Mouse (Mus musculus): ENCODE results near the gene Fkbp11. TPM values are rescaled to one million over a fixed set of nuclear protein-coding genes. Genes with fewer than 3 reads are reported as not detected.
A peak's percentile ranks its signal among the peaks of the same experiment; 100 is the strongest.

Gene Fkbp11
- total RNA-seq, 1 experiment: 105 TPM

GRCm38 (mm10) chr15:98683746-98684145 lies 44.3 kb downstream of the Fkbp11 start:
- peaks cover 0 to 4% of the 10 kb centered on the region in 2 experiments; a peak in 1 of 4 replicates for H3K4me1 ChIP-seq (ENCODE audit: control insufficient read depth in 2 of 2, insufficient read depth in 2 of 2, low read length in 2 of 2, poor library complexity in 1 of 2)
- no peak overlapping the region for H3K9ac ChIP-seq (ENCODE audit: insufficient read depth, low read depth, low read length, poor library complexity, severe bottlenecking)
- H3K4me3 ChIP-seq (ENCODE audit: insufficient read depth in 1 of 2, low read depth in 1 of 2, low read length in 2 of 2, poor library complexity in 1 of 2, severe bottlenecking in 1 of 2): no peak overlapping the region
- no peaks in the 10 kb centered on the region for H3K36me3 ChIP-seq (ENCODE audit: control insufficient read depth, insufficient read depth, low read length, poor library complexity, severe bottlenecking)
- DNase-seq (ENCODE audit: low read depth, low spot score): no peak
- no peak overlapping the region for H3K27ac ChIP-seq (ENCODE audit: insufficient read depth, low read depth, low read length, poor library complexity, severe bottlenecking)
- H3K9me3 ChIP-seq (ENCODE audit: control insufficient read depth, insufficient read depth, low read depth, low read length): no peaks in the 10 kb centered on the region
- in situ Hi-C loops (cut with MboI; ENCODE audit: low sequenced_read_pairs in 2 of 2, unreplicated experiment in 2 of 2): no loop called here
- TF ChIP-seq ZNF384 (IDR thresholded peaks at IDR 0.05; ENCODE audit: low read depth, low read length): no peak
- TF ChIP-seq MAFK (IDR thresholded peaks at IDR 0.05; ENCODE audit: insufficient read depth, low read depth, low read length): no peak
- TF ChIP-seq ZC3H11A (IDR thresholded peaks at IDR 0.05; ENCODE audit: borderline replicate concordance, low read depth, low read length): no peak
- no peak for TF ChIP-seq CHD2 (IDR thresholded peaks at IDR 0.05; ENCODE audit: low read depth, low read length)
- no peak for TF ChIP-seq HCFC1 (IDR thresholded peaks at IDR 0.05; ENCODE audit: borderline replicate concordance, insufficient read depth, low read length)

DNA sequence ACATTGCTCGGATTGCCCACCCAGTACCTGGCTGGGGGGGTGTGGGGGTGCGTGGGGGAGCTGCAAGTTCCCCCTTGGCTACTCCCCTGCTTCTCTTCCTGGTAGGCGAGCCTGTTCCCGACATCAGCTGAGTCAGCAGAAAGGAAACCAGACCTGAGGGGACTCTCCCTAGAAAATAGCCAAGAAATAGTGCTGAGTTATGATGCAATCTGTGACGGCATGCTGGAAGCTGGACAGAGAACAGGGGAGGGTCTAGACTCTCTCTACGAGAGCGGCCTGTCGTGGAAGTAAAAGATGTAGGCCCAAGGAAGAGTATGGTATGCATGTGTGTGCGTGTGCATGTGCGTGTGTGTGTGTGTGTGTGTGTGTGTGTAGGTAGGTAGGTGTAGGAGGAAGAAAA lies 44.8 kb downstream of the Fkbp11 start:
- H3K4me3 ChIP-seq (ENCODE audit: insufficient read depth in 1 of 2, low read depth in 1 of 2, low read length in 2 of 2, poor library complexity in 1 of 2, severe bottlenecking in 1 of 2): no peak overlapping the region
- TF ChIP-seq ZC3H11A (IDR thresholded peaks at IDR 0.05; ENCODE audit: borderline replicate concordance, low read depth, low read length) (no peak), MAFK (IDR thresholded peaks at IDR 0.05; ENCODE audit: insufficient read depth, low read depth, low read length) (peak; percentile 92)
- in situ Hi-C loops (cut with MboI; ENCODE audit: low sequenced_read_pairs in 2 of 2, unreplicated experiment in 2 of 2): no loop called here
- H3K27ac ChIP-seq (ENCODE audit: insufficient read depth, low read depth, low read length, poor library complexity, severe bottlenecking): no peak overlapping the region
- H3K36me3 ChIP-seq (ENCODE audit: control insufficient read depth, insufficient read depth, low read length, poor library complexity, severe bottlenecking): no peaks in the 10 kb centered on the region
- H3K9me3 ChIP-seq (ENCODE audit: control insufficient read depth, insufficient read depth, low read depth, low read length): no peaks in the 10 kb centered on the region
- no peak overlapping the region for H3K9ac ChIP-seq (ENCODE audit: insufficient read depth, low read depth, low read length, poor library complexity, severe bottlenecking)
- DNase-seq (ENCODE audit: low read depth, low spot score): no peak
- H3K4me1 ChIP-seq (ENCODE audit: control insufficient read depth in 2 of 2, insufficient read depth in 2 of 2, low read length in 2 of 2, poor library complexity in 1 of 2): peaks cover 0 to 4% of the 10 kb centered on the region in 2 experiments; a peak in 1 of 4 replicates

GRCm38 (mm10) chr15:98681633-98682032 lies 46.4 kb downstream of the Fkbp11 start:
- Histone ChIP-seq H3K27ac (ENCODE audit: insufficient read depth, low read depth, low read length, poor library complexity, severe bottlenecking) (no peak overlapping the region), H3K9me3 (ENCODE audit: control insufficient read depth, insufficient read depth, low read depth, low read length) (no peaks in the 10 kb centered on the region), H3K4me1 (ENCODE audit: control insufficient read depth in 2 of 2, insufficient read depth in 2 of 2, low read length in 2 of 2, poor library complexity in 1 of 2) (peaks cover 0 to 4% of the 10 kb centered on the region in 2 experiments; a peak in 1 of 4 replicates), H3K9ac (ENCODE audit: insufficient read depth, low read depth, low read length, poor library complexity, severe bottlenecking) (no peak overlapping the region), H3K36me3 (ENCODE audit: control insufficient read depth, insufficient read depth, low read length, poor library complexity, severe bottlenecking) (no peaks in the 10 kb centered on the region), H3K4me3 (ENCODE audit: insufficient read depth in 1 of 2, low read depth in 1 of 2, low read length in 2 of 2, poor library complexity in 1 of 2, severe bottlenecking in 1 of 2) (no peak overlapping the region)
- no peak for DNase-seq (ENCODE audit: low read depth, low spot score)
- in situ Hi-C loops (cut with MboI; ENCODE audit: low sequenced_read_pairs in 2 of 2, unreplicated experiment in 2 of 2): no loop called here
- TF ChIP-seq ZC3H11A (IDR thresholded peaks at IDR 0.05; ENCODE audit: borderline replicate concordance, low read depth, low read length): no peak

- no peak overlapping the region for H3K9ac ChIP-seq (ENCODE audit: insufficient read depth, low read depth, low read length, poor library complexity, severe bottlenecking)
- no peak for DNase-seq (ENCODE audit: low read depth, low spot score)
- H3K27ac ChIP-seq (ENCODE audit: insufficient read depth, low read depth, low read length, poor library complexity, severe bottlenecking): no peak overlapping the region
- in situ Hi-C loops (cut with MboI; ENCODE audit: low sequenced_read_pairs in 2 of 2, unreplicated experiment in 2 of 2): no loop called here
- no peaks in the 10 kb centered on the region for H3K36me3 ChIP-seq (ENCODE audit: control insufficient read depth, insufficient read depth, low read length, poor library complexity, severe bottlenecking)
- no peak for TF ChIP-seq MAFK (IDR thresholded peaks at IDR 0.05; ENCODE audit: insufficient read depth, low read depth, low read length)
- TF ChIP-seq ZC3H11A (IDR thresholded peaks at IDR 0.05; ENCODE audit: borderline replicate concordance, low read depth, low read length): no peak
- H3K9me3 ChIP-seq (ENCODE audit: control insufficient read depth, insufficient read depth, low read depth, low read length): no peaks in the 10 kb centered on the region
- H3K4me1 ChIP-seq (ENCODE audit: control insufficient read depth in 2 of 2, insufficient read depth in 2 of 2, low read length in 2 of 2, poor library complexity in 1 of 2): peaks cover 0 to 7% of the 10 kb centered on the region in 2 experiments; a peak in 1 of 4 replicates
- H3K4me3 ChIP-seq (ENCODE audit: insufficient read depth in 1 of 2, low read depth in 1 of 2, low read length in 2 of 2, poor library complexity in 1 of 2, severe bottlenecking in 1 of 2): no peak overlapping the region
These were observed 47.3 kb downstream of the Fkbp11 start for GRCm38 (mm10) chr15:98680660-98681059.

DNA sequence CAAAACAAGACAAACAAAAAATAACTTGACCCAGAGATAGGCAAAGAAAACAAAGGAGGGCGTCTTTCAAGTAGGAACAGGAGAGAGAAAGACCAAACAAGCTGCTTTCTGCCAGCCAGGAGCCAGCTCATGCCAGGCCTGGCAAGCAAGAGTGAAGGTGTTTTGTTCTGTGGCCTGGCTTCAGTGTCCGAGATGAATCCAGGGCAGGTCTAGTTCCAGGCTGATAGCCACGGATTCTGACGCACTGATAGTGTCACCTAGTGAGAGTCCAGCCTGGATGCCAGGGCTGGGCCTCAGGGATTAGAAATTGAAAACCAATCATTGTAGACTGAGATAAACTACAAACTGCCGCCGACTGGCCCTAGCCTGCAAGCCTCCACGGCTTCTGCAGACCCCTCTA lies 50.0 kb downstream of the Fkbp11 start:
- Histone ChIP-seq H3K4me3 (ENCODE audit: insufficient read depth in 1 of 2, low read depth in 1 of 2, low read length in 2 of 2, poor library complexity in 1 of 2, severe bottlenecking in 1 of 2) (no peak overlapping the region), H3K4me1 (ENCODE audit: control insufficient read depth in 2 of 2, insufficient read depth in 2 of 2, low read length in 2 of 2, poor library complexity in 1 of 2) (peaks cover 2 to 13% of the 10 kb centered on the region in 2 experiments; a peak in 2 of 4 replicates), H3K36me3 (ENCODE audit: control insufficient read depth, insufficient read depth, low read length, poor library complexity, severe bottlenecking) (no peaks in the 10 kb centered on the region), H3K9ac (ENCODE audit: insufficient read depth, low read depth, low read length, poor library complexity, severe bottlenecking) (no peak overlapping the region), H3K9me3 (ENCODE audit: control insufficient read depth, insufficient read depth, low read depth, low read length) (no peaks in the 10 kb centered on the region), H3K27ac (ENCODE audit: insufficient read depth, low read depth, low read length, poor library complexity, severe bottlenecking) (no peak overlapping the region)
- no peak for DNase-seq (ENCODE audit: low read depth, low spot score)
- in situ Hi-C loops (cut with MboI; ENCODE audit: low sequenced_read_pairs in 2 of 2, unreplicated experiment in 2 of 2): no loop called here
- TF ChIP-seq ZC3H11A (IDR thresholded peaks at IDR 0.05; ENCODE audit: borderline replicate concordance, low read depth, low read length): no peak
- no peak for TF ChIP-seq MAFK (IDR thresholded peaks at IDR 0.05; ENCODE audit: insufficient read depth, low read depth, low read length)
- no peak for TF ChIP-seq ZNF384 (IDR thresholded peaks at IDR 0.05; ENCODE audit: low read depth, low read length)
- no peak for TF ChIP-seq HCFC1 (IDR thresholded peaks at IDR 0.05; ENCODE audit: borderline replicate concordance, insufficient read depth, low read length)
- no peak for TF ChIP-seq CHD2 (IDR thresholded peaks at IDR 0.05; ENCODE audit: low read depth, low read length)

Data from ES-E14 (cell line).